Mouse (Mus musculus) ES-Bruce4 (cell line): ENCODE measurements around the gene Rbm8a2. TPM values are rescaled to one million over a fixed set of nuclear protein-coding genes. Genes with fewer than 3 reads are reported as not detected.

Experiments
- H3K27ac ChIP-seq: 2 replicates; pipeline ENCODE4 v1.5.1; 2012; ENCODE audit warnings: low read length, inconsistent platforms; ENCODE audit not compliant: insufficient read depth
- H3K27me3 ChIP-seq: 2 replicates; pipeline ENCODE4 v1.6.1; 2012; ENCODE audit warnings: mild to moderate bottlenecking, low read length, inconsistent platforms; ENCODE audit not compliant: control insufficient read depth, poor library complexity, insufficient read depth, severe bottlenecking
- H3K36me3 ChIP-seq: 2 replicates; pipeline ENCODE4 v1.6.1; 2012; ENCODE audit warnings: inconsistent platforms, mild to moderate bottlenecking, low read length, moderate library complexity; ENCODE audit not compliant: control insufficient read depth, poor library complexity, insufficient read depth, severe bottlenecking
- H3K4me1 ChIP-seq: one replicate; pipeline ENCODE4 v1.8.1; 2011; ENCODE audit warnings: low read length; ENCODE audit not compliant: control insufficient read depth, insufficient read depth
- H3K4me3 ChIP-seq: 2 replicates; pipeline ENCODE4 v1.5.1; 2011; ENCODE audit warnings: low read depth, mild to moderate bottlenecking, low read length
- H3K9ac ChIP-seq: 2 replicates; pipeline ENCODE4 v1.6.1; 2012; ENCODE audit warnings: low read depth, mild to moderate bottlenecking, inconsistent platforms; ENCODE audit not compliant: poor library complexity, severe bottlenecking
- H3K9me3 ChIP-seq: replicated peaks from 2 replicates; pipeline ENCODE4 v1.6.1; 2012; ENCODE audit warnings: mild to moderate bottlenecking, low read length, inconsistent platforms; ENCODE audit not compliant: control insufficient read depth, poor library complexity, insufficient read depth, severe bottlenecking
- CTCF ChIP-seq: IDR thresholded peaks from one replicate; pipeline ENCODE4 v1.8.1; 2011; ENCODE audit warnings: low read depth, low read length
- EP300 ChIP-seq: IDR thresholded peaks from 2 replicates; pipeline ENCODE4 v1.6.1; 2011; ENCODE audit warnings: low read depth, low read length; ENCODE audit not compliant: insufficient read depth
- POLR2A ChIP-seq: IDR thresholded peaks from one replicate; pipeline ENCODE4 v1.8.1; 2011; ENCODE audit warnings: low read length; ENCODE audit not compliant: insufficient read depth
- polyA plus RNA-seq: library from polyadenylated mRNA; stranded (reverse); fragments of >200 nt; gene quantifications from 2 replicates; pipeline ENCODE4 v1.2.4, GENCODE M21; 2011; ENCODE audit warnings: low read depth; ENCODE audit not compliant: missing spikeins, insufficient read depth, insufficient read length

Rbm8a2 gene
- polyA plus RNA-seq, 1 experiment = 2.3 TPM

DNA sequence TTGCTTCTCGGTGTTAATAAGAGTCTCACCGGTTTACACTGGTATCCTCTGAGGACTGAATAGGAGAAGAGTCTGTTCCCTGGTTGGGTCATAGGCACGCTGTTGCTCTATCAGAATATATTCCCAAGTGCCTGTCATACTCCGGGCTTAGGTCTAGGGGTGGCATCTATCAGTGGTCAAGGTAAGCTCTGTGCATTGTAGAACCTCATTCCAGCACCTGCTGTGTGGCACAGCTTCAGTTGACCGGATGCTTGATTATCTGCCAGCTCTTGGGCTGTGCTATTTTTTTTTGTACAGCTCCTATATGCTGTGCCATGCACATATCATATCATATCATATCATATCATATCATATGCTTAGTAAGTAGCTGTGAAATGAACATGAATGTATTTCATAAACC lies 9.5 kb upstream of the Rbm8a2 start:
- H3K9ac ChIP-seq = no peak overlapping the region
- H3K27me3 ChIP-seq = no peaks in the 10 kb centered on the region
- no peaks in the 10 kb centered on the region for H3K4me1 ChIP-seq
- no peak overlapping the region for H3K4me3 ChIP-seq
- H3K27ac ChIP-seq = no peak overlapping the region
- H3K36me3 ChIP-seq = no peaks in the 10 kb centered on the region
- H3K9me3 ChIP-seq = no peaks in the 10 kb centered on the region
- no peak for TF ChIP-seq POLR2A
- TF ChIP-seq CTCF = no peak
- no peak for TF ChIP-seq EP300

DNA sequence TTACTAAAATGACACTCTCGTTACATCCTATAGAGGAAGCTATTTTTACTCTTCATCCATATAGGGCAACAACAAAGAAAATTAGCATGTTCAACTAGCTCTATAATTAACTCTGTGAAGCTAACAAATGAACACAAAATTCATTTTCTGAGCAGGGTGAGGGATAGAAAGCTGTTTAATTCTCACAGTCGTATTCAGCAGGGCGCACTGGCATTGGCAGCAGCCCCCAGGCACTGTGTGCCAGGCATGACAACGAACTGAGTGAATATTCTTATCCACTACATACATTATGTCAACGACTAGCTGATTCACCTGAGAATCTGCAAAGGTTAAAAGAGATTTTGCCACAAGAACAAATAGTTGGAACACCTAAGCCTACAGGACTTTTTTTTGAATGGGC lies 8.2 kb downstream of the Rbm8a2 start:
- no peak overlapping the region for H3K27ac ChIP-seq
- no peaks in the 10 kb centered on the region for H3K36me3 ChIP-seq
- TF ChIP-seq EP300 = no peak
- TF ChIP-seq POLR2A = no peak
- TF ChIP-seq CTCF = no peak
- peaks cover 5% of the 10 kb centered on the region for H3K9me3 ChIP-seq
- H3K9ac ChIP-seq = no peak overlapping the region
- no peaks in the 10 kb centered on the region for H3K27me3 ChIP-seq
- H3K4me3 ChIP-seq = no peak overlapping the region
- H3K4me1 ChIP-seq = no peaks in the 10 kb centered on the region

DNA sequence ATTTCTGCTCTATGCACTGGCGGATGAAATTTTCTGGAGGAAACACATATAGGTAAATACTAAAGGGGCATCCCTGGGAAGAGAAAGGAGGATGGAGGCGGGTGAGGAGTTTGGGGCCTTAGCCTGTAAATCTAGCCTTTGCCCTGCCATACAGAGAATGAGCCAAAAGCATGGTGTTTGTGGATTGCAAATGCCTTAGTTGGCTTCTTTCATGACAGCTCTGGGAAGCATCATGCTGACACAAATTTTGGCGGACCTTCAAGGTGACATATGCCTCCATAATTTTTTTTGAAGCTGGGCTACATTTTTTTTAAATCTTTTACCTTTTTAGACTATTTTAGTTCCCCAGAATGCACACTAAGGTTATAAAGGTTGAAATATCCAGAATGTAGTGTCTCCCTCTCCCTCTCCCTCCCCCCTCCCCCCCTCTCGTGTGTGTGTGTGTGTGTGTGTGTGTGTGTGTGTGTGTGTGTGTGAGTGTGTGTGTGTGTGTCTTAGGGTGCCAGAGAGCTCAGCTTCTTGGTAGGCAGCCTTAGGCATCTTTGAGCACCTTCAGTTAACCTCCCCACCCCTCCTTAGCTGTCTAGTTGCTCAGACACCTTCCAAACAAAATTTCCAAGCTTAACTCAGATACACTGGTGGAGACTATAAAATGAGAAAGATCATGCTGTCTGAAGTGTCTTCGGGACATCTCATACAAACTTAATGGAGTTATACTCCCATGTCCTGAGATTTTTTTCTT lies 11.7 kb downstream of the Rbm8a2 start:
- TF ChIP-seq CTCF (no peak), POLR2A (no peak), EP300 (no peak)
- Histone ChIP-seq H3K36me3 (no peaks in the 10 kb centered on the region), H3K27ac (no peak overlapping the region), H3K27me3 (no peaks in the 10 kb centered on the region), H3K9me3 (peaks cover 5% of the 10 kb centered on the region), H3K4me3 (no peak overlapping the region), H3K9ac (no peak overlapping the region), H3K4me1 (no peaks in the 10 kb centered on the region)

DNA sequence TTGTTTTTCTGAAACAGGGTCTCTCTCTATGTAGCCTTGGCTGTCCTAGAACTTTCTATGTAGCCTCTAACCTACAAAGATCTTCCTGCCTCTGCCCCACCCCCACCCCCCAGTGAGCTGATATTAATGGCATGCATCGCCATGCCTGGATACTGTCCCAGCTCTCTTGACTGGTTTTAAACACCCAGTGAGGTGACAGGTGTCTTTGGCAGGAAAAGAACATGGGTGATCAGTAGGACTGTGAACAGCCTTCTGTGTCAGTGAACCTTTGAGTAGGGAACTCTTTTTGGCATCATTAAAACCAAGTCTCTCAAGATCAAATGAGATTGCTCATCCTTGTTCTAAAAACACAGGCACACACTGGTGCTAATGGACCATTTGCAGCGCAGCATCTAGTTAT lies 17.1 kb downstream of the Rbm8a2 start:
- Histone ChIP-seq H3K9ac (no peak overlapping the region), H3K9me3 (peaks cover 5% of the 10 kb centered on the region), H3K27ac (no peak overlapping the region), H3K4me1 (no peaks in the 10 kb centered on the region), H3K27me3 (no peaks in the 10 kb centered on the region), H3K4me3 (no peak overlapping the region), H3K36me3 (no peaks in the 10 kb centered on the region)
- TF ChIP-seq CTCF (no peak), EP300 (no peak)

DNA sequence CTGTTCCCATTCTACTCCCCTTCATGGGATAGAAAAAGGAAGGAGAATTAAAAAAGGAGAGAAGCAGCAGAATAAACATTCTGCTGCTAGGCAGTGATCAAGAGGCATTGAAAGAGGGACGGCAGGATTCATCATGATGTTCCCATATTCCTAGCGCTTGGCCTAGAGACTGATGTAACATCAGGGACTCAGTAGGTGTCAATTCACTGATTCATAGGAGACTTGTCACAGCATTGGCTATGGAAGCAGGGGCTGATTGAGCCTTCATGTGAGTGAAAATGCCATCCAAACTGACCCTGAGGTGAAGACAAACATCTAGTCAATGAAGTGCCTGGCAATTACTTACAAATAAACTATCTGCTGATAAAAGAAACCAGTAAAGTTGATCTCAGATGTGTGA lies 28.1 kb downstream of the Rbm8a2 start:
- Histone ChIP-seq H3K27ac (no peak overlapping the region), H3K4me1 (no peaks in the 10 kb centered on the region), H3K9me3 (no peaks in the 10 kb centered on the region), H3K4me3 (no peak overlapping the region), H3K36me3 (no peaks in the 10 kb centered on the region), H3K9ac (no peak overlapping the region), H3K27me3 (no peaks in the 10 kb centered on the region)
- TF ChIP-seq POLR2A = no peak
- TF ChIP-seq EP300 = no peak
- TF ChIP-seq CTCF = no peak

DNA sequence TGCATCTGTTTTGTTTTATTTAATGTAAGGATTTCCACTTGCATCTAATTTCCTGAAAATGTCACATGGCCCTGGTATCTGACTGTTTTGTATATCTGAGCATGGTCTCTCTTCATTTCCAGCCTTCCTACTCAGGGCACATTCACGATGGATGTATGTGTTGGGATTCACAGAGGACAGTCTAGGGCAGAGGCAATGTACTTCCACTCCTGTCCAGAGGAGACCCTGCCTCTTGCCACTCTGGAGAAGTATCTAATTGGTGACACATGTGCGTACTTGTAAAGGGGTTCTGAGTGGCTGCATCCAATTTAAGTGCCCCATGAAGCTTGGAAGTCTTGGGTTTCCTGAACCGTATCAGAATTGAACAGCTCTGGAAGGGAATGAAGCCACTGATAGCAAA lies 28.5 kb downstream of the Rbm8a2 start:
- Histone ChIP-seq H3K36me3 (no peaks in the 10 kb centered on the region), H3K9me3 (no peaks in the 10 kb centered on the region), H3K27ac (no peak overlapping the region), H3K4me1 (no peaks in the 10 kb centered on the region), H3K9ac (no peak overlapping the region), H3K4me3 (no peak overlapping the region), H3K27me3 (no peaks in the 10 kb centered on the region)
- TF ChIP-seq EP300 (no peak), CTCF (no peak), POLR2A (no peak)
